Mouse (Mus musculus) thymus, adult 2 months (tissue): ENCODE measurements around the gene Foxj1. TPM values are rescaled to one million over a fixed set of nuclear protein-coding genes. Genes with fewer than 3 reads are reported as not detected.

ENCODE experiments used
- DNase-seq: peaks from one replicate; pipeline ENCODE4 v3.0.0; 2021
- H3K27ac ChIP-seq: fragments of 200-500 bp; 2 replicates; pipeline ENCODE4 v1.5.1; 2012; ENCODE audit warnings: low read length, control low read depth; ENCODE audit not compliant: control insufficient read depth, insufficient read depth
- H3K27me3 ChIP-seq: fragments of 200-500 bp; 2 replicates; pipeline ENCODE4 v1.6.1; 2012; ENCODE audit warnings: mild to moderate bottlenecking, low read length, moderate library complexity, mixed read lengths; ENCODE audit not compliant: control insufficient read depth, insufficient read depth
- H3K36me3 ChIP-seq: fragments of 200-500 bp; 2 replicates; pipeline ENCODE4 v1.6.1; 2012; ENCODE audit warnings: mild to moderate bottlenecking, low read length, moderate library complexity; ENCODE audit not compliant: control insufficient read depth, insufficient read depth
- H3K4me1 ChIP-seq: fragments of 200-500 bp; replicated peaks from 2 replicates; pipeline ENCODE4 v1.6.1; 2012; ENCODE audit warnings: low read length; ENCODE audit not compliant: control insufficient read depth, insufficient read depth
- H3K4me3 ChIP-seq: fragments of 200-500 bp; 2 replicates; pipeline ENCODE4 v1.5.1; 2012; ENCODE audit warnings: mild to moderate bottlenecking, low read length, control low read depth, moderate library complexity; ENCODE audit not compliant: control insufficient read depth, insufficient read depth
- CTCF ChIP-seq: fragments of 200-500 bp; IDR thresholded peaks from 2 replicates; pipeline ENCODE4 v1.5.1; 2012; ENCODE audit warnings: mild to moderate bottlenecking, control low read depth, low read length, moderate library complexity, borderline replicate concordance; ENCODE audit not compliant: control insufficient read depth, poor library complexity, insufficient read depth; ENCODE audit errors: extremely low read depth
- POLR2A ChIP-seq: fragments of 200-500 bp; IDR thresholded peaks from 2 replicates; pipeline ENCODE4 v1.6.1; 2012; ENCODE audit warnings: mild to moderate bottlenecking, low read length, control low read depth, moderate library complexity; ENCODE audit not compliant: control insufficient read depth, poor library complexity, insufficient read depth; ENCODE audit errors: extremely low read depth
- WGBS: fragments of 180-500 bp; shearing (Covaris S2); methylation state at CpG from one replicate; pipeline ENCODE4 v1.1.7; 2018; 5-methylcytosine and 5-hydroxymethylcytosine counted together
- polyA plus RNA-seq: library from polyadenylated mRNA; depleted of rRNA; stranded (reverse); fragments of >200 nt; gene quantifications from 2 replicates; pipeline ENCODE4 v1.2.3, GENCODE M21; 2012

The Foxj1 gene
- polyA plus RNA-seq, 1 experiment = 6.9 TPM

DNA sequence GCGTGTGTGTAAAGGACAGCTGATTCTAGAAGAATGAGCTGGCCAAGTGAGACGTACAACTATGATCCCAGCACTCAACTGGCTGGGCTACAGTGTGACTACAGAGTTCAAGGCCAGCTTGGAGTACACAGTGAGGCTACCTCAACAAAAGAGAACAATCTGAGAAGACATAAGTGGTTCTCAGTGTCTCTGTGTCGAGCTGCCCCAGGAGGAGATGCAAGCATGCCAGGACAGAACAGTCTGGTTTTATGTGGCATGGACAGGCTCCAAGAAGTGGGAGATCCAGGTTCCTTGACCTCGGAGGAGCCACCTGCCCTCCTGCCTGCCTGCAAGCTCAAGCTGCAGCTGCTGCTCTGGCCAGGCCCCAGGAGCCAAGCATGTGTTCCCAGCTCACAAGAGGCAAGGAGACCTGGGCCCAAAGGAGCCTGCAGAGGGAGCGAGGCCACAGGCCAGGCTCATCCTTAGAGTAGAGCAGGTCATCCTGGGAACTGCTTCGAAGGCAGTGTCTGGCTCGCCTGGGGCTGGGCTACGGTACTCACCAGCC is 38.9 kb downstream of the Foxj1 start:
- DNase-seq = no peak
- no peaks in the 10 kb centered on the region for H3K4me1 ChIP-seq
- H3K27ac ChIP-seq = no peak overlapping the region
- WGBS = 96% methylated on average over 8 of the region's 8 CpGs
- H3K36me3 ChIP-seq = peaks cover 11% of the 10 kb centered on the region
- TF ChIP-seq CTCF = no peak
- no peak for TF ChIP-seq POLR2A
- H3K27me3 ChIP-seq = no peaks in the 10 kb centered on the region
- H3K4me3 ChIP-seq = no peak overlapping the region

DNA sequence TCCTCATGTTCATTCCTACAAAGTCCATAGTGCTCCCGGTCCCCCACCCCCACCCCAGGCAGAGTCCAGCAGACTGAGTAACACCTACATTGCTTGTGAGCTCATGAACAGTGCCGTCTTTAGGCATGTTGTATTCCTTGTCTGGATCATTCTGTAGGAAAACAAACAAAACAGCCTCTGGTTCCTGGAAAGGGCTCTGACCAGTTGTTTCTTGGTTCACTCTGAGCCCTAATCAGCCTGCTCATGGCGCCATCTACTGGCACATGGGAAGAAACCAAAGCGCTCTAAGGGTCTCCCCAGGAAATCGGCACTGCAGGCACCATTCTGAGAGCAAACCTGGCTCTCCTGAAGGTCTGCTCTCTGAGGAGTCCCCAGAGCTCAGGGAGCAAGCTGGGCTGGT is 40.9 kb downstream of the Foxj1 start:
- H3K4me1 ChIP-seq = no peaks in the 10 kb centered on the region
- no peak overlapping the region for H3K4me3 ChIP-seq
- TF ChIP-seq CTCF = peak; percentile 64; the same call in 1 of the 2 replicates
- no peak for TF ChIP-seq POLR2A
- WGBS = 52% methylated on average over 5 of the region's 5 CpGs
- peaks cover 13% of the 10 kb centered on the region for H3K36me3 ChIP-seq
- peak; percentile 48 for DNase-seq
- no peak overlapping the region for H3K27ac ChIP-seq
- H3K27me3 ChIP-seq = no peaks in the 10 kb centered on the region

DNA sequence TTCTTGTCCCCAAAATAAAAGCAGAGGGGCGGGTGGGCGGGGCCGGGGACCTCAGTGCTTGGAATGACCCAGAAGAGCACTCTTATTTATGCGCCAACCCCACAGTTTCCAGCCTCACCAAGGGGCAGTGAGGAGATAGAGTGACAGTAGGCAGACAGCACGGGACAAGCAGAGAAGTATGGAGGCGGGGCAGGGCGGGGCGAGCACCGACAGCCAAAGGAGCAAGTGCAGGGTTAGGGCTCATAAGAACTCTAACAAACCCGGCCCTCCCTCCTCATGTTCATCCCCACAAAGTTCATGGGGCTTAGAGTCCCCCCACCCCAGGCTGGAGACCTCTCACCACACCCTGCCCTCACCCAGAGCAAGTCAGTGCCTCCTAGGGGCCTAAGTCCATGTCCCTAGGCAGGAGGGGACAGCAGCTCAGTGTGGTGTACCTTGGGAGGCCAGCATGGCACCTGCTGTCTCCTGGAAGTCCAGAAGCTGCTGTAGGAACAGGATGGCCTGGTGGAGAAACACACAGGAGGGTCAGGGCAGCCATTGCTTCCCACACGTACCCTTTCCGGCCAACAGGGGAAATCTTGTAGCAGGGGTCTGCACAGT is 41.6 kb downstream of the Foxj1 start:
- Histone ChIP-seq H3K4me3 (no peak overlapping the region), H3K4me1 (no peaks in the 10 kb centered on the region), H3K27ac (no peak overlapping the region), H3K27me3 (no peaks in the 10 kb centered on the region), H3K36me3 (peaks cover 10% of the 10 kb centered on the region; the same call in 1 of the 2 replicates)
- TF ChIP-seq POLR2A = no peak
- no peak for TF ChIP-seq CTCF
- 98% methylated on average over 12 of the region's 12 CpGs for WGBS
- no peak for DNase-seq

DNA sequence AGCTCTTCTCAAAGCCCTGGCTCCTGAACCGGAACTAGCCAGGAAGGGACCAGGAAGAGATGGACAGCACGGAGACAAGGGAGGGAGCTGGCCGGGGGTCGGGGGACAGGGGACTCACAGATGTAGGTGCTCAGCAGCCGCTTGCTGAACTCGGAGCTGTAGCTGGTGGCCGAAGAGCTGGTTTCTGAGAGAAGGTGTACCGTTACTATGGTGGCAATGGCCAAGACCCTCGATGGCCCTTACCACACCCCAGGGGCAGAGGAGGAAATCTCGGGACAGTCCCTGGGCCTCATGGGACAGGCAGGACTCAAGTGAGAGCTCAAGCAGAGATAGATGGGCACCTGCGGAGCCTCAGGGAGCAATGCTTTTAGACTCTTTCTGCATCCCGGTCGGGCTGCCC is 42.8 kb downstream of the Foxj1 start:
- Histone ChIP-seq H3K36me3 (peaks cover 10% of the 10 kb centered on the region; the same call in 1 of the 2 replicates), H3K27ac (no peak overlapping the region), H3K27me3 (no peaks in the 10 kb centered on the region), H3K4me3 (no peak overlapping the region), H3K4me1 (no peaks in the 10 kb centered on the region)
- DNase-seq = no peak
- 98% methylated on average over 13 of the region's 13 CpGs for WGBS
- no peak for TF ChIP-seq CTCF
- no peak for TF ChIP-seq POLR2A

DNA sequence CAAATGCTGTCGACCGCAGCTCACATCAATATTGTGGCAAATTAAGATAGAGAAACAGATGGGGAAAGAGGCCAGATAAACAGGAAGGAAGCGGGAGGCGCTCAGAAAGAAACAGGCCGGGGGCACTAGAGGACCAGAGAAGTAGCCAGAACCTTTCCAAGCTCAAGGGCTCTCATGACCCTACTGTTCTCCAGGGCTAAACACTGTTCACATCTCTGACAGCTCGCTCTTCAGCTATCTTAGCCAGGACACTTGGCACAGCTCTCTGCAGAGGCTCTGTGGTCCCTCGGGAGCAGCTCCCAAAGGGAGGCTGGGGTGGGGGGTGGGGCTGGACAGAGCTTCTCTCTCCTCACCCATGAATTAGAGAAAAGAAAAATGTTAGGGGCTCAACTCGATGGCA is 44.6 kb downstream of the Foxj1 start:
- H3K27me3 ChIP-seq = no peaks in the 10 kb centered on the region
- WGBS = 90% methylated on average over 8 of the region's 8 CpGs
- no peak for DNase-seq
- peaks cover 10% of the 10 kb centered on the region; the same call in 1 of the 2 replicates for H3K36me3 ChIP-seq
- TF ChIP-seq POLR2A (no peak), CTCF (no peak)
- no peak overlapping the region for H3K4me3 ChIP-seq
- H3K27ac ChIP-seq = no peak overlapping the region
- H3K4me1 ChIP-seq = no peaks in the 10 kb centered on the region

DNA sequence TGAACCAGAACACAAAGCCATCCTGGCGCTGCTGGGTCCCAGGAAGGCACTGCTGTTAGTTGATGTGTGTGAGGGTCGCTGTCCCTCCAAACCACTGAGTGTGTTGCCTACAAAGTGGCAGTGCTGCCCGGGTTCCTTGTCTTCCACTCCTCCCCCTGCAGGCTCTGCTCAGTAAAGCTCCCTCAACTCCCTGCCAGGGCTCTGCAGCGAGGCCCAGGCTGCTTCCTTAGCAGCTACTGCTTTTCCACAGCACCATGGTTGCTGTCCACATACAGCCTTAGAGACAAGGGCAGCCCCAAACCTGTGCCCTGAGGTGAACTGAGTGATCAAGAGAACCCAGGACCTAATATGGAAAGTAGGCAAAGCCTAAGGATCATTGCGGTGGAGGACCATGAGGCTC is 47.8 kb downstream of the Foxj1 start:
- no peak for DNase-seq
- WGBS = 87% methylated on average over 5 of the region's 5 CpGs
- Histone ChIP-seq H3K36me3 (peaks cover 10% of the 10 kb centered on the region; the same call in 1 of the 2 replicates), H3K27me3 (peaks cover 14% of the 10 kb centered on the region; the same call in 1 of the 2 replicates), H3K4me1 (no peaks in the 10 kb centered on the region), H3K4me3 (no peak overlapping the region), H3K27ac (no peak overlapping the region)
- TF ChIP-seq CTCF (no peak), POLR2A (no peak)

DNA sequence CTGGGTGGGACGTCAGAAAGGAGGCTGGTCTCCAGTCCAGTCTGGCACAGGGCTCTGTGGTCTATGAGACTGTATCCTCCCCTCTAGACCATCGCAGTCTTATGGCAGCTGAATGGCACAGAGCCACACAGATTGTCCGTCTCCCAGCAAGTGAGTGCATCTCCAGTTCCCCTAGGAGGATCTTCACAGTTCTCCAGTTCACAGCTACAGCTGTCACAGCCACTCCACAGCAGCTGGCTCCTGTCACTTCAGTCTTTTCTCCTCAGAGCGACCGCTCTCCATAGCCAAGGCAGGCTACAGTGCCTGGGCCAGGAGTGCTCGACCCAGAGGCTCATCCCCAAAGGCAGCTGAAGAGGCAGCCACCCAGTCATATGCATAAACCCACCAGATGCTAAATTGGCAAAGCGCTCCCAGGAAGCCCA is 49.4 kb downstream of the Foxj1 start:
- H3K27me3 ChIP-seq = peaks cover 26% of the 10 kb centered on the region; the same call in 1 of the 2 replicates
- no peak for DNase-seq
- H3K4me1 ChIP-seq = no peaks in the 10 kb centered on the region; the same call in 1 of the 2 replicates
- no peak overlapping the region for H3K27ac ChIP-seq
- peaks cover 3% of the 10 kb centered on the region; the same call in 1 of the 2 replicates for H3K36me3 ChIP-seq
- TF ChIP-seq POLR2A = no peak
- TF ChIP-seq CTCF = no peak
- H3K4me3 ChIP-seq = no peak overlapping the region
- 81% methylated on average over 7 of the region's 7 CpGs for WGBS
